Mouse (Mus musculus) inflammation-experienced regulatory T-cells, adult 6 months (primary cell): Measurements from ENCODE around the gene Slc43a1. TPM values are rescaled to one million over a fixed set of nuclear protein-coding genes. Genes with fewer than 3 reads are reported as not detected.
"Not testable (repeated sequence)": the region's sequence is repeated elsewhere in the genome, so short reads cannot be mapped to it uniquely, and the experiment has no call there.

ENCODE experiments used
- ATAC-seq: one replicate; pipeline ENCODE4 v1.8.0; 2017
- polyA plus RNA-seq, 3 experiments: library from polyadenylated mRNA; unstranded; fragments of 100-300 nt; shearing (Covaris generic); gene quantifications; one replicate each; pipeline ENCODE4 v1.2.1; 2017

Slc43a1 gene
- polyA plus RNA-seq, 3 experiments from 2014 or later: 1.9 to 9.1 (median 5.9) TPM

GRCm38 (mm10) chr2:84896686-84897085 lies 58.0 kb downstream of the Slc43a1 start:
- not testable (repeated sequence) for ATAC-seq

GRCm38 (mm10) chr2:84912722-84913121 lies 74.1 kb downstream of the Slc43a1 start:
- ATAC-seq: no peak

Other genes with a start within 250 kb of the Slc43a1 start
- under 1 TPM; 0.35 to 0.97 (median 0.62) TPM for gene Ctnnd1, start 188.1 kb upstream of the Slc43a1 start, polyA plus RNA-seq
- under 1 TPM; 0.43 to 0.73 (median 0.64) TPM for gene Btbd18, start 179.8 kb upstream of the Slc43a1 start, polyA plus RNA-seq
- 100 to 1,000 TPM; 113 to 247 (median 134) TPM for gene Selenoh, start 168.1 kb upstream of the Slc43a1 start, polyA plus RNA-seq
- gene Gm28635, start 160.8 kb upstream of the Slc43a1 start, polyA plus RNA-seq: not detected
- 10 to 100 TPM; 16.8 to 20.5 (median 18.9) TPM for gene Med19, start 160.4 kb upstream of the Slc43a1 start, polyA plus RNA-seq
- gene Tmx2, start 159.7 kb upstream of the Slc43a1 start, polyA plus RNA-seq: 100 to 1,000 TPM in 2 of 3 experiments, 10 to 100 TPM in 1; 92.6 to 148 (median 130) TPM
- 10 to 100 TPM; 12.9 to 14.1 (median 13.3) TPM for gene Zdhhc5, start 123.7 kb upstream of the Slc43a1 start, polyA plus RNA-seq
- 10 to 100 TPM; 41.2 to 48.0 (median 44.5) TPM for gene Clp1, start 111.5 kb upstream of the Slc43a1 start, polyA plus RNA-seq
- 1 to 10 TPM; 1.2 to 3.2 (median 2.2) TPM for gene Ypel4, start 104.8 kb upstream of the Slc43a1 start, polyA plus RNA-seq
- not detected for gene Gm19426, start 95.2 kb upstream of the Slc43a1 start, polyA plus RNA-seq
- gene Serping1, start 63.4 kb upstream of the Slc43a1 start, polyA plus RNA-seq: under 1 TPM in 1 of 3 experiments, not detected in 2; 0.20 TPM
- 10 to 100 TPM; 92.1 to 96.3 (median 93.4) TPM for gene Ube2l6, start 40.0 kb upstream of the Slc43a1 start, polyA plus RNA-seq
- not detected for gene Smtnl1, start 16.2 kb upstream of the Slc43a1 start, polyA plus RNA-seq
- 10 to 100 TPM; 25.4 to 39.8 (median 38.8) TPM for gene Timm10, start 11.9 kb upstream of the Slc43a1 start, polyA plus RNA-seq
- not detected for gene Rtn4rl2, start 47.9 kb downstream of the Slc43a1 start, polyA plus RNA-seq
- gene Slc43a3, start 97.7 kb downstream of the Slc43a1 start, polyA plus RNA-seq: 10 to 100 TPM in 1 of 3 experiments, 1 to 10 TPM in 2; 8.8 to 23.4 (median 9.2) TPM
- gene Prg2, start 141.6 kb downstream of the Slc43a1 start, polyA plus RNA-seq: under 1 TPM in 1 of 3 experiments, not detected in 2; 0.73 TPM
- gene Prg3, start 149.4 kb downstream of the Slc43a1 start, polyA plus RNA-seq: not detected
- 100 to 1,000 TPM; 151 to 189 (median 155) TPM for gene Ssrp1, start 198.4 kb downstream of the Slc43a1 start, polyA plus RNA-seq
- 1 to 10 TPM in 1 of 3 experiments, not detected in 2; 1.3 TPM for gene P2rx3, start 198.6 kb downstream of the Slc43a1 start, polyA plus RNA-seq
- 1 to 10 TPM; 4.9 to 6.6 (median 5.0) TPM for gene Tnks1bp1, start 209.2 kb downstream of the Slc43a1 start, polyA plus RNA-seq